Mouse (Mus musculus) testis, adult 2 months (tissue): Measurements from ENCODE around the gene Dync2li1.

Experiments used
- CTCF ChIP-seq: fragments of 200-500 bp; IDR thresholded peaks from 2 replicates; pipeline ENCODE4 v1.5.1; 2012; ENCODE audit warnings: low read depth, mild to moderate bottlenecking, inconsistent platforms, low read length, moderate library complexity; ENCODE audit not compliant: control insufficient read depth, insufficient read depth, insufficient replicate concordance
- POLR2A ChIP-seq: fragments of 200-500 bp; IDR thresholded peaks from 2 replicates; pipeline ENCODE4 v1.6.1; 2012; ENCODE audit warnings: low read depth, mild to moderate bottlenecking, inconsistent platforms, low read length, moderate library complexity; ENCODE audit not compliant: control insufficient read depth

DNA sequence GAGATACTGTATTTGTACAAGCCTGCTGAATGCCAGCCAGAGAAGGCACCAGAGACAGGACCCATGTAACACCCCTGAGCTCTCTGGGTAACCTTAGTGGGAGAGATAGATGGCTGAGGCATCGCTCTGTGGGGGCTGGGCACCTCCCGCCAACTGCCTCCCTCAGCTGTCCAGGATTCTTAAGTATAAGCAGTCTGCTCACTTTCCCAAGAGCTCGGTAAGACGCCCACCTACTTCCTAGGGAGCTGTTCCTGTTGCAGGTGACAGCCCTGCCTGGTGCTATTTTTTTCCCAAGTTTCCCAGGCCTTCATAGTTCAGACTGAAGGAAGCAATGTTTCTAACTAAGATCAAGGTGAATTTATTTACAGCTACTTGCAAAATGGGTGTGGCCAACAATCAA is 48.9 kb downstream of the Dync2li1 start:
- TF ChIP-seq CTCF (no peak), POLR2A (no peak)
